Mouse (Mus musculus): Measurements from ENCODE around the gene Cox10. TPM values are rescaled to one million over a fixed set of nuclear protein-coding genes. Genes with fewer than 3 reads are reported as not detected.

Gene Cox10
- polyA plus RNA-seq, 1 experiment from 2014 or later = 22.3 TPM

DNA sequence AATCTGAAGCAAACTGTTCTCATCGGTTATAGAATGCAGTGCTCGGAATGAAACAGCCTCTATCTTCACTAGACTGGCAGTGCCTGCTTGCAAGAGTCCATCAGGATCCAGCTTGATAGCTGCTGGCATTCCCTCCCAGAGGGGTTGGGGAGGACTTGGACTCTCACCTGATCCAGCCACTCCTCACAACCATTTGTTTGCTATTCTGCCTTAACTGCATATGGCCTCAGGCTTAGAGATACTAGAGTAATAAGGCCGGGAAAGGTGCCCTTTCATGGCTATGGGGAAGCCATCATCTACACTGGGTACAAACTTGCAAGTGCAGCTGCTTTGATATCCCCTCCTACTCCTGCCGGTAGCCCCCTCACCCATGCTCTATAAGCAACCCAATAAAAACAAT, 3.1 kb downstream of the Cox10 start:
- Histone ChIP-seq H3K36me3 (peaks cover 12% of the 10 kb centered on the region; the same call in 1 of the 2 replicates), H3K9ac (replicated peaks) (no peak overlapping the region), H3K4me3 (replicated peaks) (no peak overlapping the region), H3K4me2 (replicated peaks) (no peak overlapping the region), H3K27me3 (no peaks in the 10 kb centered on the region), H3K27ac (no peak overlapping the region), H3K9me3 (no peaks in the 10 kb centered on the region), H3K4me1 (replicated peaks) (peaks cover 21% of the 10 kb centered on the region)
- ATAC-seq = no peak
- over 99% methylated on average over 4 of the region's 4 CpGs for WGBS

DNA sequence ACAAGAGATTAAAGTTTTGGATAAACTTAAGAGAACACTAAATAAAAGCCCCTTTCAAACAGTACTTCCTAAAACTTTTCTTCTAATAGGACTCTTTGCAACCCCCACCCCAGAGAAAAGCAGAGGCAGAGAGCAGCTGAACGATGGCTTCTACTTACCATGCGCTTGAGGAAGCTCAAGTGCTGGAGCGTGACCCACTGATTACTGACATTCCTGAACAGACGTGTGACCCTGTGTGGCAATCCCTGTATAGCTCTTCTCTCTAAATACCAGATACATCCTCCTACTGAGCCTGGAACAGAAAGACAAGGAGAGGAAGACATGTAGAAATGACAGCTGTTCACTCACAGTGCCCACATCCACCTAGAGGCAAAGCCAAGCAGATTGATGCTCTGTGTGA, 5.9 kb downstream of the Cox10 start:
- Histone ChIP-seq H3K27ac (no peak overlapping the region), H3K27me3 (no peaks in the 10 kb centered on the region), H3K4me2 (replicated peaks) (no peak overlapping the region), H3K4me3 (replicated peaks) (no peak overlapping the region), H3K9ac (replicated peaks) (no peak overlapping the region), H3K4me1 (replicated peaks) (peaks cover 5% of the 10 kb centered on the region), H3K36me3 (peaks cover 37% of the 10 kb centered on the region), H3K9me3 (no peaks in the 10 kb centered on the region)
- 72% methylated on average over 4 of the region's 4 CpGs for WGBS
- ATAC-seq = no peak

DNA sequence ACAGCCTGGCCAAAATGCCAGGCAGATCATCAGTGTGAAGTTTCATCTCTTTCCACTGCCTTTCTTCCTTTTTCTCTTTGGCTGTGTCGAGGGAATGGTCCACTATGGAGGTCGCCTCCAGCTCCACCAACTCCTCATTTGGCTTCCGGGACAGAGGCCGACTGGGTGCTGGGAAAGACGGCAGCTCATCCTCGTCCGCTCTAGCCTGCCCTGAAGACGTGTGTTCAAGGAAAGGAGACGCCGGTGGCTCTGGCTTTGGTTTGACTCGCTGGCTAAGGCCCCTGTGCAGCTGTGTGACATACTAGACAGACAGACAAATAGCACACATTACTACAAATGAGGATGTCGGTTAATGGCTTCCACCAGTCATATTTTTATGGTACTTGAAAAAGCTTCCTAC, 7.7 kb downstream of the Cox10 start:
- no peaks in the 10 kb centered on the region for H3K27me3 ChIP-seq
- ATAC-seq = no peak
- no peaks in the 10 kb centered on the region for H3K9me3 ChIP-seq
- H3K9ac ChIP-seq (replicated peaks) = no peak overlapping the region
- WGBS = 94% methylated on average over 12 of the region's 12 CpGs
- H3K4me2 ChIP-seq (replicated peaks) = no peak overlapping the region
- H3K4me3 ChIP-seq (replicated peaks) = no peak overlapping the region
- H3K4me1 ChIP-seq (replicated peaks) = no peaks in the 10 kb centered on the region
- H3K36me3 ChIP-seq = peaks cover 48% of the 10 kb centered on the region
- no peak overlapping the region for H3K27ac ChIP-seq

DNA sequence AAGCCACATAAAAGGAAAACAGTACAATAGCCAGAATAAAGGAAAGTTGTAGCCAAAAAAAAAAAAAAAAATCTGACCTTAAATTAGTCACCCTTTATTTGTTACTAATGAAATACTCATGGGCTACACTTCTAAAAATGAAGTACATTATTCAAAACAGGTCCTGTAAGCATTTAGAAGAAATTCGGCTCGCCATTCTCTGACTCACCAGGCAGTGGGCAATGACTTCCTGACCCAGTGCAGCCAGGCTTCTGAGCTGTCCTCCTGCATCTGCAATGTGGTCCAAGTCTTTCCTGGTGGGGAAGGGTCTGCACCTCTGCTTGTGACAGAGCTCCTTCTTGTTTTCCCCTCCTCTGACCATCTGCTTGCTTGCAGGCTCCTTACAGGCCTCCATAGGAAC, 13.3 kb downstream of the Cox10 start:
- WGBS = 94% methylated on average over 2 of the region's 2 CpGs

DNA sequence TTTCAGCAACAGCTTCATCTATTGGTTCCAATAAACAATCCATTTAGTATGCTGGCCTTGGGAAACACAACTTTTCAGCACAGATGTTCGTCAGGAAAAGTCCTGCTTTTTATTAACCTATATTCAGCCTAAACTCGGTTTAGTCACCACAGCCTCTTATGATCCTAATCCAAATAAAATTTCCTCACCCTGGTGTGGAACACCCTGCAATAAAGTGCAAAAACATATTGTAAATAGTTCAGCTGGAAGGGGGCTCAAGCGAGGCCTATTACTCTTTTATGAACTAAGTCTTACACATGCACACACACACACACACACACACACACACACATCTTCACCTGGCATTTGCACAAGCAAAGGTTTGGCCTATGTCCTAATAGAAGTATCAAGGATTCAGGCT, 16.1 kb downstream of the Cox10 start:
- H3K4me2 ChIP-seq (replicated peaks) = no peak overlapping the region
- no peaks in the 10 kb centered on the region for H3K27me3 ChIP-seq
- H3K9ac ChIP-seq (replicated peaks) = no peak overlapping the region
- H3K4me3 ChIP-seq (replicated peaks) = no peak overlapping the region
- H3K36me3 ChIP-seq = peaks cover 31% of the 10 kb centered on the region
- no peaks in the 10 kb centered on the region for H3K4me1 ChIP-seq (replicated peaks)
- H3K27ac ChIP-seq = no peak overlapping the region
- 85% methylated on average over 3 of the region's 3 CpGs for WGBS
- ATAC-seq = no peak
- H3K9me3 ChIP-seq = no peaks in the 10 kb centered on the region

More for the DNA sequence above, 13.3 kb downstream of the Cox10 start:
- no peak for ATAC-seq
- H3K9ac ChIP-seq (replicated peaks) = no peak overlapping the region
- no peak overlapping the region for H3K4me2 ChIP-seq (replicated peaks)
- no peaks in the 10 kb centered on the region for H3K9me3 ChIP-seq
- H3K4me1 ChIP-seq (replicated peaks) = no peaks in the 10 kb centered on the region
- H3K27me3 ChIP-seq = no peaks in the 10 kb centered on the region
- H3K4me3 ChIP-seq (replicated peaks) = no peak overlapping the region
- no peak overlapping the region for H3K27ac ChIP-seq
- H3K36me3 ChIP-seq = peaks cover 41% of the 10 kb centered on the region

DNA sequence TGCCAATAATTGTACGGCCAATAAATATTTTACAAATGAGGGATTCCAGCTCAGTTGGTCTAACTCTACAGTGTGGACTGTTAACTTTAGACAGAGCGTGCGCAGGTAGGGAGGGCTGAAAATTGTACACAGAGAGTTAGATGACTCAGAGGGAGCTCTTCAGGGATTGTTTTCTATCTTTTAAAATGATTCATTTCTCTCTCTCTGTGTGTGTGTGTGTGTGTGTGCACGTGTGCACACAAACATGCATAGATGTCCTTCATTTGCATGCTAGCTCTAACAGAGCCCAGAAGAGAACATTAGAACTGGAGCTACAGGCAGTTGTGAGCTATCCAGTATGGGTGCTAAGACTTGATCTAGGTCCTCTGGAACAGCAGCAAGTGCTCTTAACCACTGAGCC, 17.0 kb downstream of the Cox10 start:
- H3K27ac ChIP-seq = no peak overlapping the region
- H3K4me1 ChIP-seq (replicated peaks) = no peaks in the 10 kb centered on the region
- H3K9me3 ChIP-seq = no peaks in the 10 kb centered on the region
- H3K4me3 ChIP-seq (replicated peaks) = no peak overlapping the region
- ATAC-seq = no peak
- no peaks in the 10 kb centered on the region for H3K27me3 ChIP-seq
- H3K36me3 ChIP-seq = peaks cover 32% of the 10 kb centered on the region
- H3K9ac ChIP-seq (replicated peaks) = no peak overlapping the region
- 96% methylated on average over 4 of the region's 4 CpGs for WGBS
- H3K4me2 ChIP-seq (replicated peaks) = no peak overlapping the region

DNA sequence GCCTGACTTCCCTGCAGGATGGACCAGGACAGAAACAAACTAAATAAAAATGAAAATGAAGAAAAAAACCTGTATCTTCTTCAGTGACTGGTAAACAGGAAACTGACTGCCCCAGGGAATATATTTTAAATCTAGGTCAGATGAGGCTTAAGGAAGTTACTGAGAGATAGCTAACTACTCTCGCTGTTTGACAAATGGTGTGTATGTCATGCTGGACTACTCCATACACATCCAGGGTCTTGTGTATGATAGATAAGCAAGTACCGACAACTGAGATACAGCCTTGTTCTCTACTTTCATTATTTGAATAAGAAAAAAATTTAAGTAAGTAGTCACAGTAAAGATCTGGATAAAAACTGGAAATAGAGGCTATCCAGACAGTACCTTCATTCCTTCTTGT, 20.0 kb downstream of the Cox10 start:
- Histone ChIP-seq H3K9me3 (no peaks in the 10 kb centered on the region), H3K4me1 (replicated peaks) (no peaks in the 10 kb centered on the region), H3K27ac (no peak overlapping the region), H3K36me3 (peaks cover 20% of the 10 kb centered on the region), H3K4me2 (replicated peaks) (no peak overlapping the region), H3K9ac (replicated peaks) (no peak overlapping the region), H3K4me3 (replicated peaks) (no peak overlapping the region), H3K27me3 (peaks cover 5% of the 10 kb centered on the region; the same call in 1 of the 2 replicates)
- no peak for ATAC-seq
- WGBS = 95% methylated on average over 2 of the region's 2 CpGs

DNA sequence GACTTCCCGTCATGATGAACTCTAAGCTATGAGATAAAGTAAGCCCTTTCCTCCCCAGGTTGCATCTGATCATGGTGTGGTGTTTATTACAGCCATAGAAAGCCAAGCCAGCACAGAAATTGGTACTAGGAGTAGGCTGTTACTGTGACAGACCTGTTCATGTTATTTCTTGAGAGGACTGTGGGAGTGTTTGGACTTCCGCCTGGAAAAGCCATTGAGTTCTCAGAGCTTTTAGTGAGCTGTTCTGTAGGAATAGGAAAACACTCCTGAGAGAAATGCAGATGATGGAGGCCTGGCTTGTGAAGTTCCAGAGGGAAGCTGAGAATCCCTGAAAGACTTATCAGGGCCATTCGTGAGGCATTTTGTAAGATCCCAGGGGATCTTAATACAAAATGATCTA, 20.8 kb downstream of the Cox10 start:
- WGBS = 97% methylated on average over 3 of the region's 3 CpGs

DNA sequence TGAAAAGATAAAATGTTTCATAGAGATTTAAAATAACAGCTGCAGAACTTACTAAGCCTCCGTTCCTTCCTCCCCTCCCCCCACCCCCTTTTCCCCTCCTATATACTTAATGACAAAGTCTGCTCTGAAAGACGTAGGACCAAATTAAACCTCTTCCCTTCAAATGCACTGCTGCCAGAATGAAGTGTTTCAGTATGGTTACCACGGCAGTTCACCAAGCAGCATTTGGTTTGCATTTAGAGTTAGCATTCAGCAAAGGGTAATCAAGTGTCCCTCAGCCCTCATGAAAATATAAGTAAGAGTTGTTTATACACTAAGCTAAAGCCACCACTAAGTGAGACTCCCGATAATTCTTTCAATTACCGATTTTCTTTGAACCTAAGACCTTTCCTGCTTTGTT, 25.9 kb downstream of the Cox10 start:
- H3K9me3 ChIP-seq = no peaks in the 10 kb centered on the region
- no peak overlapping the region for H3K9ac ChIP-seq (replicated peaks)

More for the DNA sequence above, 20.8 kb downstream of the Cox10 start:
- H3K4me1 ChIP-seq (replicated peaks) = no peaks in the 10 kb centered on the region
- H3K4me2 ChIP-seq (replicated peaks) = no peak overlapping the region
- ATAC-seq = no peak
- H3K36me3 ChIP-seq = peaks cover 19% of the 10 kb centered on the region
- no peak overlapping the region for H3K27ac ChIP-seq
- H3K9ac ChIP-seq (replicated peaks) = no peak overlapping the region
- H3K4me3 ChIP-seq (replicated peaks) = no peak overlapping the region
- peaks cover 5% of the 10 kb centered on the region; the same call in 1 of the 2 replicates for H3K27me3 ChIP-seq
- no peaks in the 10 kb centered on the region for H3K9me3 ChIP-seq

DNA sequence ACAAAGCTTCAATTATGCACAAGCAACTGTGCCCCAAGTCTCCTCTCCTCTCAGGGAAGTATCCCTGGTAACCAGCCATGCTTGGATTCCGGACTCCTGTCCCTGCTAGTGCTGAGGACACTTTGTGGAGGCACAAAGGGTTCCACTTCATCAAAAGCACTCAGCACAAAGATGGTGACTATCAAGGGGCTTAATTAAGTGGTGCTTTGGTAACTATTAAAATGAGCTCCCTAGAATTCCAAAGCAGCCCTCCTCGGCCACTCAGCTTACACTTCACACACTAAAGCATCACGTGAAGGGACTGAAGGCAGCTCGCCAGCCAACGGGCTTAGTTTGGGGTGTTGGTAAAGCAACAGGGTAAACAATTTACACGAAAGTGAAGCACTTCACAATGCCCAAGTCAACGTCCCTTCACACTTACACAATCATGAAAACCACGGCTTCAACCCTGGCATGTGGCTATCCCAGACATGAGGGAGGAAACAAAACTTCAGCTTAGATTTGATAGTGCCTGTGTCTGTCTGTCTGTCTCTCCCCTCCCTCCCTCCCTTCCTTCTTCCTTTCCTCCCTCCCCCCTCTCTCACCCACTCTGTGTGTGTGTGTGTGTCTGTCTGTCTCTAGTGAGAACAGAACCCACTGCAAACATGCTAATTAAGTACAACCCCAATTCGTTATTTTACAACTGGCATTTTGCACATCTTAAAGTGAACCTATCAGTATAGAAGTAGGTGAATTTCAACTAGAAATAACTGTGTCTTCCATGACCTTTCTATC, 27.9 kb downstream of the Cox10 start:
- no peak overlapping the region for H3K4me2 ChIP-seq (replicated peaks)

More for the DNA sequence above, 25.9 kb downstream of the Cox10 start:
- Histone ChIP-seq H3K4me3 (replicated peaks) (no peak overlapping the region), H3K4me1 (replicated peaks) (peaks cover 18% of the 10 kb centered on the region), H3K27ac (no peak overlapping the region), H3K27me3 (peaks cover 18% of the 10 kb centered on the region), H3K4me2 (replicated peaks) (no peak overlapping the region), H3K36me3 (peaks cover 7% of the 10 kb centered on the region)
- no peak for ATAC-seq
- WGBS = 81% methylated on average over 5 of the region's 5 CpGs

DNA sequence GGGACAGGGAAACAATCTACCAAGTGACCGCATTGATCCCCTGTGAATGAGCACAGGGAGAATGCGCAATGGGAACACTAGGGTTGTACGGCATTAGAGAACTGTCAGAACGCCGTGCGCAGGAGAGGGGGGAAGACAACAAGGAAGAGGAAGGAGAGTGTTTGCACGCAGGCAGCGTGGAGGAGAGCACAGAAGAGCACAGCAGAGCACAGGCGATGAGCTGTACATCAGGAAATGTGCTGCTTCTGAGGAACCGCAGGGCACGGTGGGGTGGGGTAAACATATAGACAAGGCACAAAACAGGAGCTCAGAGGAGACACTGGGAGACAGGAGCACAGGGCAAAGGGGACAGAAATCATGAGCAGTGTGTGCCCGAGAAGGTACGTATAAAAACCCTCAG, 31.8 kb downstream of the Cox10 start:
- Histone ChIP-seq H3K27me3 (peaks cover 13% of the 10 kb centered on the region; the same call in 1 of the 2 replicates), H3K9ac (replicated peaks) (no peak overlapping the region), H3K4me1 (replicated peaks) (peaks cover 18% of the 10 kb centered on the region), H3K9me3 (no peaks in the 10 kb centered on the region), H3K36me3 (peaks cover 6% of the 10 kb centered on the region; the same call in 1 of the 2 replicates), H3K27ac (no peak overlapping the region), H3K4me2 (replicated peaks) (no peak overlapping the region), H3K4me3 (replicated peaks) (no peak overlapping the region)
- 92% methylated on average over 13 of the region's 13 CpGs for WGBS
- no peak for ATAC-seq

More for the DNA sequence above, 27.9 kb downstream of the Cox10 start:
- Histone ChIP-seq H3K9me3 (no peaks in the 10 kb centered on the region), H3K9ac (replicated peaks) (no peak overlapping the region), H3K4me3 (replicated peaks) (no peak overlapping the region), H3K36me3 (no peaks in the 10 kb centered on the region), H3K27me3 (peaks cover 13% of the 10 kb centered on the region), H3K27ac (no peak overlapping the region), H3K4me1 (replicated peaks) (peaks cover 18% of the 10 kb centered on the region)
- 21% methylated on average over 9 of the region's 9 CpGs for WGBS
- ATAC-seq = peak; percentile 91

DNA sequence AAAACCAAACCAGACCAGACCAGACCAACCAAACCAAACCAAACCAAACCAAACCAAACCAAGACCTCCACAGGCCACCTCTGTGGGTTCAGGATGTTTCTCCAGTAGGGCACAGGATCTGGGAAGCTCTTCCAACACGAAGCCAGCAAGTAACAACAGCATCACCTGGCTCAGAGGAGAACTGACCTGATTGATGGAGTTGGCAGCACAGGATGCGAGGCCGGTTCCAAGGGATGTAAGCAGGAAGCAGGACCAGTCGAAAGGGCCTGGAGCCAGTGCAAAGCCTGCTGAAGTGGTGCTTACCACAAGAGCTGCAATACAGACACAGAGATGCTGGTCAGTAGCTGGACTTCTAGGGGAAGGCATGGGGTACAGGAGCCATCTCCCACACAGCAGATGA, 34.2 kb downstream of the Cox10 start:
- H3K9me3 ChIP-seq = no peaks in the 10 kb centered on the region
- H3K27ac ChIP-seq = no peak overlapping the region
- H3K36me3 ChIP-seq = peaks cover 6% of the 10 kb centered on the region; the same call in 1 of the 2 replicates
- 0 out of 2 replicates have a peak, but pooled peaks cover 2% of the 10 kb centered on the region for H3K4me1 ChIP-seq (replicated peaks)
- 94% methylated on average over 4 of the region's 4 CpGs for WGBS
- no peak overlapping the region for H3K4me3 ChIP-seq (replicated peaks)
- ATAC-seq = no peak
- peaks cover 10% of the 10 kb centered on the region; the same call in 1 of the 2 replicates for H3K27me3 ChIP-seq
- no peak overlapping the region for H3K4me2 ChIP-seq (replicated peaks)
- H3K9ac ChIP-seq (replicated peaks) = no peak overlapping the region
